Mouse (Mus musculus) midbrain, embryonic 10.5 days (tissue): Measurements from ENCODE around the gene 4930568D16Rik. TPM values are rescaled to one million over a fixed set of nuclear protein-coding genes. Genes with fewer than 3 reads are reported as not detected.

ENCODE experiments used
- DNase-seq: peaks from one replicate; pipeline ENCODE4 v3.0.0-alpha.2; 2017; ENCODE audit warnings: low spot score
- H3K27ac ChIP-seq: fragments of 300-500 bp; sonication (generic); replicated peaks from 2 replicates; pipeline ENCODE4 v1.5.1; 2016; ENCODE audit warnings: mild to moderate bottlenecking
- H3K27me3 ChIP-seq: fragments of 300-500 bp; sonication (generic); 2 replicates; pipeline ENCODE4 v1.6.1; 2016; ENCODE audit warnings: low read depth, mild to moderate bottlenecking; ENCODE audit not compliant: poor library complexity, severe bottlenecking
- H3K36me3 ChIP-seq: fragments of 300-500 bp; sonication (generic); 2 replicates; pipeline ENCODE4 v1.6.1; 2016; ENCODE audit warnings: mild to moderate bottlenecking, moderate library complexity
- H3K4me1 ChIP-seq: fragments of 300-500 bp; sonication (generic); 2 replicates; pipeline ENCODE4 v1.6.1; 2016
- H3K4me3 ChIP-seq: fragments of 300-500 bp; sonication (generic); 2 replicates; pipeline ENCODE4 v1.5.1; 2016; ENCODE audit warnings: mild to moderate bottlenecking, moderate library complexity
- H3K9me3 ChIP-seq: fragments of 300-500 bp; sonication (generic); replicated peaks from 2 replicates; pipeline ENCODE4 v1.6.1; 2016; ENCODE audit warnings: mild to moderate bottlenecking
- WGBS: fragments of 180-500 bp; shearing (Covaris S2); methylation state at CpG from one replicate; pipeline ENCODE4 v1.1.7; 2016; 5-methylcytosine and 5-hydroxymethylcytosine counted together
- polyA plus RNA-seq: library from polyadenylated mRNA; unstranded; fragments of >200 nt; fragmentation: Nextera tagmentation; extraction: Ambion mirVana; gene quantifications from 2 replicates; pipeline ENCODE4 v1.2.1, GENCODE M21; 2016

Gene 4930568D16Rik
- polyA plus RNA-seq, 1 experiment from 2014 or later = not detected

GRCm38 (mm10) chr2:35318405-35318804 lies 49.1 kb downstream of the 4930568D16Rik start:
- Histone ChIP-seq H3K27ac (no peak overlapping the region), H3K9me3 (no peaks in the 10 kb centered on the region), H3K36me3 (no peaks in the 10 kb centered on the region), H3K27me3 (peaks cover 14% of the 10 kb centered on the region; the same call in 1 of the 2 replicates), H3K4me1 (peaks cover 31% of the 10 kb centered on the region), H3K4me3 (no peak overlapping the region)
- 88% methylated on average over 12 of the region's 12 CpGs for WGBS
- no peak for DNase-seq

- Histone ChIP-seq H3K4me1 (peaks cover 33% of the 10 kb centered on the region), H3K27me3 (0 out of 2 replicates have a peak, but pooled peaks cover 8% of the 10 kb centered on the region), H3K9me3 (no peaks in the 10 kb centered on the region), H3K4me3 (no peak overlapping the region), H3K27ac (no peak overlapping the region), H3K36me3 (no peaks in the 10 kb centered on the region)
- WGBS = 93% methylated on average over 4 of the region's 4 CpGs
- no peak for DNase-seq
Measured at GRCm38 (mm10) chr2:35317604-35318003, 49.9 kb downstream of the 4930568D16Rik start.

- H3K4me3 ChIP-seq = no peak overlapping the region
- H3K4me1 ChIP-seq = peaks cover 33% of the 10 kb centered on the region
- no peaks in the 10 kb centered on the region for H3K27me3 ChIP-seq
- H3K27ac ChIP-seq = no peak overlapping the region
- H3K9me3 ChIP-seq = no peaks in the 10 kb centered on the region
- H3K36me3 ChIP-seq = no peaks in the 10 kb centered on the region
- no peak for DNase-seq
- 32% methylated on average over 3 of the region's 3 CpGs for WGBS
Measured at GRCm38 (mm10) chr2:35314300-35314699, 53.2 kb downstream of the 4930568D16Rik start.

- WGBS = 89% methylated on average over 4 of the region's 4 CpGs
Measured at GRCm38 (mm10) chr2:35309906-35310493, 57.5 kb downstream of the 4930568D16Rik start.

GRCm38 (mm10) chr2:35308166-35308565 lies 59.4 kb downstream of the 4930568D16Rik start:
- no peaks in the 10 kb centered on the region for H3K27me3 ChIP-seq
- no peak overlapping the region for H3K4me3 ChIP-seq
- DNase-seq = no peak
- H3K4me1 ChIP-seq = no peaks in the 10 kb centered on the region
- no peak overlapping the region for H3K27ac ChIP-seq
- 83% methylated on average over 1 of the region's 1 CpGs for WGBS
- no peaks in the 10 kb centered on the region for H3K36me3 ChIP-seq
- H3K9me3 ChIP-seq = no peaks in the 10 kb centered on the region

More at GRCm38 (mm10) chr2:35309906-35310493, 57.5 kb downstream of the 4930568D16Rik start:
- no peaks in the 10 kb centered on the region for H3K9me3 ChIP-seq
- H3K27me3 ChIP-seq = no peaks in the 10 kb centered on the region
- H3K36me3 ChIP-seq = no peaks in the 10 kb centered on the region
- peaks cover 18% of the 10 kb centered on the region for H3K4me1 ChIP-seq
- no peak overlapping the region for H3K4me3 ChIP-seq
- no peak overlapping the region for H3K27ac ChIP-seq
- no peak for DNase-seq

Other genes with a start within 250 kb of the 4930568D16Rik start
- 272 and 294 TPM in 2 replicates for gene Rab14, start 166.6 kb downstream of the 4930568D16Rik start, polyA plus RNA-seq
- gene Gsn, start 111.3 kb downstream of the 4930568D16Rik start, polyA plus RNA-seq = 13.7 and 23.4 TPM in 2 replicates
- gene Stom, start 30.8 kb downstream of the 4930568D16Rik start, polyA plus RNA-seq = 12.8 and 13.0 TPM in 2 replicates
- gene 4930402F06Rik, start 29.4 kb upstream of the 4930568D16Rik start, polyA plus RNA-seq = not detected in 2 replicates
- gene Ggta1, start 95.5 kb upstream of the 4930568D16Rik start, polyA plus RNA-seq = 5.0 and 6.0 TPM in 2 replicates
- 19.7 and 24.7 TPM in 2 replicates for gene Dab2ip, start 190.5 kb upstream of the 4930568D16Rik start, polyA plus RNA-seq